Mouse (Mus musculus) right cerebral cortex, postnatal 4 days (tissue): ENCODE results near the gene Dnajc24.
A peak's percentile ranks its signal among the peaks of the same experiment; 100 is the strongest.

Experiments used
- DNase-seq: peaks from one replicate; pipeline ENCODE4 v3.0.0-alpha.2; 2022

Dnajc24 gene

DNA sequence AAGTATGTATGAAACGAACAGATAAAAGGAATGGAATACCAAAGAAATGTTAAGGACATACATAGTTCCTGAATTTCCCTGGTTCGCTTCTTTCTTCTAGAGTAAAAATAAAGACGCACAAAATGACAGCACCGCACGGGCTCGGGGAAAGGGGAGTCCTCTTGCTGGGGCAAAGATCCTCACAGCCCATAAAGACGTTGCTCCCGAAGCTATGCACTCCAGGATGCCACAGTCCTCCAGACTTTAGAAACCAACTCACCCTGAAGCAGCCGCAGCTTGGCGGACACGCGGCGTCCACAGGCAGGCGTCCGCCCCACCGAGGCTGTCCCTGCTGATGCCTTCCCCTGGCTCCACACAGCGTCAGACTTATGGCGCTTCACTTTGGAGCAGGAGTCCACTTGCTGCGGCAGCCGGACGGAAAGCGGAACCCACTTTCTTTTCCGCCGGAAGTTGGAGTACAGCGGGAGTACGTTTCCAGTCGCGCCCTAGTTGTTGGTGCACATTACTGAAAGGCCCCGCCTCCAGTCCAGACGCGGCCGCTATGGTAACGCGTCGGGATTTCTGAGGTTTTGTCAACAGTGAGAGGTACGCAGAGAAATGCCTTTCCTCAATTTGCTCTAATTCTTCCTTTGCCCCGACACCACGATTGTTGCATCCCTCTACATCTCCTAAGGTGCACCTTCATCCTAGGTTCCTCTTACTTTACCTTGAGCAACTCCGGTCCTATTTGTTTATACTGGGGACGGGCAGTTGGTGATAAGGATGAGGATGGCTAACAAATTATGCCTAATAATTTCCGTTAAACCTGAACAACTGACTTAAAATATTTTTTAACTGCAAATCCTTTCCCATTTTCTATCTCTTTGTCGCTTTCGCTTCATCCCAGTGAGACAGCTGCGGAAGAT lies at the start of gene Dnajc24:
Gene Dnajc24, minus strand, starts transcription at position 715 of the 905 bp plus-strand sequence.
- peak; percentile 88 for DNase-seq

- DNase-seq: no peak
Observed at GRCm38 (mm10) chr2:106046686-106047085, 43.3 kb upstream of the Dnajc24 start.

GRCm38 (mm10) chr2:106042495-106042894 lies 39.1 kb upstream of the Dnajc24 start:
- DNase-seq: no peak

- DNase-seq: no peak
Observed at GRCm38 (mm10) chr2:106041961-106042360, 38.6 kb upstream of the Dnajc24 start.

GRCm38 (mm10) chr2:106038286-106038685 lies 34.9 kb upstream of the Dnajc24 start:
- DNase-seq: peak; percentile 18

DNA sequence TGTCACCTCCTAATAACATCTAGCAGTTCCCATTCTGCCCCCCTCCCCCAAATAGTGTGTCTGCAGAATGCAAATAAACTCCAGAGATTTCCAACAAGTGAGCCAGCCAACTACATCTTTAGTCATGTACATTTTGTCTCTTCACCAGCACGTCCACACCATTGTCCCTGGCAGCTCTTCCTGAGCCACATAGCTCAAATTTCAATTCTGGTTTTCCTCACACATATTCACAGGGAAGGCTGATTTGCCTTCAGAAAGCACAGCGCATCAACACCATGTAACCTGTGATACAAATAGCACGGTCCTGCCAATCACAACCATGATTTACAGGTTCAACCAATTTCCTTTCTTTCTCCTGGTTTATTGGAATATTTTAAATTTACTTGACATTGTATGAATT lies 21.5 kb upstream of the Dnajc24 start:
- no peak for DNase-seq

DNA sequence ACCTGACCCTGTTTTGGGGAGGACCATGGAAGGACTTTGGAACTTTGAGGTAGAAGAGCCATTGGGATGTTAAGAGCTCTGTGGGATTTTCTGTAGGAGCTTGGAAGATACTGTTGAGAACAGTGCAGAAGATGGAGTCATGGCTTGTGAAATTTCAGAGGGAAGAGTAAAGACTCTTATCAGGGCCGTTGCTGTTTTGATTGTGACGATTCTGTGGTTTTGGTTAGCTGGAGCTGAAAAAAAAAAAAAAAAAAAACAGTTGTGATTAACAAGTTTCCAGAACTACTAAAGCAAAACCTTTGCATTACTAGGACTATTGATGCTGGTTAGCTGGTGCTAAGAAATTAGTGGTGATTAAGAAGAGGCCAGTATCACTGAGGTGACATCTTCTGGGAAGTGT lies 5.1 kb upstream of the Dnajc24 start:
- no peak for DNase-seq

DNA sequence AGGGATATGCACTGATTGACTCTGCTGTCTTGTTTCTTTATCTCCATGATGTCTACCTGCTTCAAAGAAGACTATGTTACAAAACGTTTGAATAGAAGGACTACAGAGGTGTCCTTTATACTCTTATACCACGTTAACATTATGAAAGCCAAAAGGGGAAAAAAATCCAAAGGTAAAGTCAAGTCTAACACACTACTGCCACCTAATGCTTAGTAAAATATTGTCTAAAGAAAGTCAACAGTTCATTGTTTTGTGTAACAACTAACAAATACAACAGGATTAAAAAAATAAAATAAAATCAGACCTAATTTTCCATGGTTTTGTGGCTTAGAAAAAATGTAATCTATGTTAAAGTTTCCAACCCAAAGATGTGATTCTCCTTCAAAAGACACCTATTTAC lies 15.3 kb downstream of the Dnajc24 start:
- no peak for DNase-seq

GRCm38 (mm10) chr2:105987131-105987530 lies 16.2 kb downstream of the Dnajc24 start:
- no peak for DNase-seq

DNA sequence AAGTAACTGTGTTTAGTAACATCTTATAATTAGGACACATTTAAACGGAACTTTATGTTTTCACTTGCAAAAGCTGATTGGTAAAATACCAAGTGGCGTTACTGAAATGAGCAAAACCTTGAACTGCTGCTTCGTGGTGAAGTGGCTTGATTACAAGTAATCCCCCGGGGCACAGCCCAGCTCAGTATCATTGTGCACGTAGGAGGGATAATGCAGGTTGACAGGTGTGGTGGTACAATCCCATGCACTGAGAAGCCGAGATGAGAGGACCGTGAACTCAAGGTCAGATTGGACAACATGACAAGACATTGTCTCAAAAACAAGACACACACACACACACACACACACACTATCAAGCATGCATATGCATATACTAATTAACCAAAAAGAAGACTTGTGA lies 18.1 kb downstream of the Dnajc24 start:
- DNase-seq: no peak

DNA sequence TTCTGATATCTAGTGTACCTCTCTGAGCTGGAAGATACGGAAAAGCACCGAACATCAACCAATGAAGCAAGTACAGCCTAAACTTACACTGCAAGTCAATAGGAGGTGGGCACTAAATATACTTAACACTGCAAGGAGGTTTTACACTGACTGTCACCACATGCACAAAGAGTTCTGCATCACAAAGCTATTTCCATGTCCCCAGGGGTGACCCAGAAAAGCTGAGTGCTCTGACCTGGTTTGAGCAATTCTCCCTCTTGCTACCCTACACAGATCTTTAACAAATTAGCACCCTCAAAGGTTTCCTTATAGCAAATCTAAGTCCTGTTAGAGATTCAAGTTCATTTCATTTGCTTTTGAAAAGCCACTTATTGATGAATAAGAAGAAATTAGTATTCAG lies 25.3 kb downstream of the Dnajc24 start:
- no peak for DNase-seq

DNA sequence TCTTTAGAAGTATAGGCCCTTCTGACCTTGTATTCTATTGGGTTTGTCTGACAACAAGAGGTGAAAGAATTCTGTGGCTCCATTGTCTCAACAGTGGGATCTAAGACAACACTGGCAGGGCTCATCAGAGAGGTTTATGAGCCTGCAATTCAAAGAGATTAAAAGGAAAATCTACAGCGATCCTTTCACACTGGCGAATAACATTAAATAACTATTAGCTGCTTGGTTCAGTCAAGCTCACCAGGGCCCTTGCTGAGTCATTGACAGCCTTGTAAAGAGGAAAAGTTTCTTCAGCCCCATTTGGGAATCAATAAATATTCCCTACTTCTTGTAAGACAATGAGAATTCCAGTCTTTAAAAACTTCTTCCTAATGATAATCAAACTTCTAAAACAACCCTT lies 29.4 kb downstream of the Dnajc24 start:
- DNase-seq: no peak

- no peak for DNase-seq
Observed at GRCm38 (mm10) chr2:105963447-105963846, 39.9 kb downstream of the Dnajc24 start.

GRCm38 (mm10) chr2:105953862-105954261 lies 49.5 kb downstream of the Dnajc24 start:
- DNase-seq: no peak

DNA sequence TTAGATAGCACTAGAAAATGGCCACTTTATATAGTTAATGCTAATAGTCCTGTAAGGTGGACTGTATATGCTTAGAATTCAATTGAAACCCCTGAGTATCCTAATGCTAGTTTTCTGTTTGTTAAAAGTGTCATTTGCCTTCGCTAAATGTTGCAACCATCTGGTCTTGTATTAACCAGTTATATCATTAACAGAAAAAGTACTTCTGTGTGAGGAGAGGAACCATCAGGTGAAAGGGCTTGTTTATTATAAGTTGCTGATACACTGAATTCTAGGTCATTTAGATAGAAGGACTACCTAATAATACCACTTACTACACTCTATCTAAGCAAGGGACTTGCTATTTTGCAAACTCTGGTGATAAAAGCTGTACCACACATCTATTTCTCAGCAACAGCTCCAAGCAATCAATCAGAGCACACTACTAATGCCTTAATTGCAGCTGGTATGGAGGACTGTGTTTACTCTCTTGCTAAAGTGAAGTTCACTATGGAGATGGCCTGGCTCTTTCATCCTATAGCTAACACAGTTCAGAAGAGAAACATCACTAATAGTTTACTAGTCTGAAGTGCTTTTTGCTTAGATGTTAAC lies 51.9 kb downstream of the Dnajc24 start:
- no peak for DNase-seq

DNA sequence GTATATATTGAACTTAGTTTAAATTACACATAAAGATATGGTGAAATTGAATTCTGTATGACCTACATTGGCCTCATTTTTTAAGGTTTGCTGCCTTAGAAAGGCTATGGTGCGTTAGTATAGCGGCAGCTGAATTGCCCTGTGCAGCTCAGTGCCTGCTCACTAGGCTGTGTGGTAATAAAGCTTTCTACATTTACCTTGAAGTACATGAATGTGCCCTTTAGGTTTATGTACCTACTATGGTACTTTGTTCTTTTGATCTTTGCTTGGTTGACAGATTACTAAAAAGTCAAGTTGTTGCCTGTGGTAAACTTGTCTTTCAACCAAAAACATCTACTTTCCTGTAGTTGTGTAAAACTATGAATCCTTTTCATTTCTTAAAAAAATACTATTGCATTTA lies 53.2 kb downstream of the Dnajc24 start:
- no peak for DNase-seq

DNA sequence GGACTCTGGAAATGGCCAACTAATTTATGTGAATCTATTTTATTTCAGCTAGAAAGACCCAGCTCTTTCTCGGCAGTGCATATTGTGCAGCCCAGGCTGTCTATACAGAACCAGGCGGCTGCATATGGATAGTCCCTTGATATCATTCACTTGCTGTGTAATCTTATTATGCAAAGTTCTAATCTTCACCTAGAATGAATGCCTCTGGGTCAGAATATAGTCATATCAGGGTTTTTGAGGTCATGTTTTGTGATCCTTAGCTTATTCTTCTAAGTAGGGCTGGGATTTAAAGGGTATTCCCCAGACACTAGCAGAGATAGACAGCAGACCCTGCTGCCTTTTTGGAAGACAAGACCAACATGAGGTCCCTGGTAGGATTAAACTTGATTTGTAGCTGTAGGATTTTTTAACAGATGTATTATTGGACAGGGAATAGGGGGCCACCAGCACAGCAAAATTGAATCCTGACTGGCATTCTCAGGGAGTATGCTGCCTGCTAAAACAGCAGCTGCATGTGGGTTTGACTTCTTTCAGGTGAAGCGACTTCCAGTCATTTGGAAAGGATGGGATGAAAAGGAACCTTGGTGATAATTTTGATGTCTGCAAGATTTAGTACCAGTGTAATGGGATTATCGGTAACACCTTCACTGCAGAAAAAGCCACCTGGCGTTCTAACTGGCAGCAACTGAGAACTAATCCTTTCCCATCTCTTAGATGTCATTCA lies 85.6 kb downstream of the Dnajc24 start:
- no peak for DNase-seq
